Mouse (Mus musculus) intestine, embryonic 14.5 days (tissue): ENCODE data around the gene Ralbp1. TPM values are rescaled to one million over a fixed set of nuclear protein-coding genes. Genes with fewer than 3 reads are reported as not detected.

Experiments
- ATAC-seq: fragments of 200-750 bp; cut with Nextera tagmentation; replicated peaks from 2 replicates; pipeline ENCODE4 v1.8.0; 2017; ENCODE audit warnings: low read depth, moderate number of reproducible peaks, moderate TSS enrichment, moderate library complexity; ENCODE audit not compliant: low FRiP score, low TSS enrichment
- DNase-seq: peaks from one replicate; pipeline ENCODE4 v3.0.0-alpha.2; 2018; ENCODE audit warnings: low spot score
- H3K27ac ChIP-seq: fragments of 300-500 bp; sonication (generic); 2 replicates; pipeline ENCODE4 v1.5.1; 2014; ENCODE audit warnings: low read depth, mild to moderate bottlenecking, control low read depth
- H3K27me3 ChIP-seq: fragments of 300-500 bp; sonication (generic); replicated peaks from 2 replicates; pipeline ENCODE4 v1.6.1; 2014; ENCODE audit warnings: low read length, control low read depth; ENCODE audit not compliant: control insufficient read depth, insufficient read depth
- H3K36me3 ChIP-seq: fragments of 300-500 bp; sonication (generic); 2 replicates; pipeline ENCODE4 v1.6.1; 2014; ENCODE audit warnings: low read length, control low read depth; ENCODE audit not compliant: control insufficient read depth, insufficient read depth
- H3K4me1 ChIP-seq: fragments of 300-500 bp; sonication (generic); replicated peaks from 2 replicates; pipeline ENCODE4 v1.6.1; 2014; ENCODE audit warnings: low read length, control low read depth, mixed read lengths; ENCODE audit not compliant: control insufficient read depth, insufficient read depth
- H3K4me2 ChIP-seq: fragments of 300-500 bp; sonication (generic); 2 replicates; pipeline ENCODE4 v1.6.1; 2014; ENCODE audit warnings: low read length
- H3K4me3 ChIP-seq: fragments of 300-500 bp; sonication (generic); 2 replicates; pipeline ENCODE4 v1.5.1; 2014; ENCODE audit warnings: low read depth, low read length, control low read depth, mixed read lengths
- H3K9ac ChIP-seq: fragments of 300-500 bp; sonication (generic); 2 replicates; pipeline ENCODE4 v1.6.1; 2014; ENCODE audit warnings: mild to moderate bottlenecking, low read length
- H3K9me3 ChIP-seq: fragments of 300-500 bp; sonication (generic); 2 replicates; pipeline ENCODE4 v1.6.1; 2016; ENCODE audit warnings: low read length, control low read depth; ENCODE audit not compliant: control insufficient read depth
- WGBS: fragments of 180-500 bp; shearing (Covaris S2); extraction: QIAGEN DNeasy Blood & Tissue Kit; methylation state at CpG from one replicate; pipeline ENCODE4 v1.1.7; 2014; 5-methylcytosine and 5-hydroxymethylcytosine counted together
- polyA plus RNA-seq: library from polyadenylated mRNA; unstranded; fragments of >200 nt; fragmentation: Nextera tagmentation; extraction: Ambion mirVana; gene quantifications from 2 replicates; pipeline ENCODE4 v1.2.1, GENCODE M21; 2014

The Ralbp1 gene
- polyA plus RNA-seq, 1 experiment from 2014 or later, result 67.7 TPM

GRCm38 (mm10) chr17:65854006-65854405 is 31.6 kb downstream of the Ralbp1 start:
- H3K36me3 ChIP-seq, result peaks cover 85% of the 10 kb centered on the region

GRCm38 (mm10) chr17:65853326-65853725 is 32.3 kb downstream of the Ralbp1 start:
- Histone ChIP-seq H3K4me2 (no peak overlapping the region), H3K27ac (no peak overlapping the region), H3K4me3 (no peak overlapping the region), H3K36me3 (peaks cover 87% of the 10 kb centered on the region), H3K9ac (no peak overlapping the region), H3K4me1 (no peaks in the 10 kb centered on the region), H3K27me3 (no peaks in the 10 kb centered on the region), H3K9me3 (no peaks in the 10 kb centered on the region)
- 81% methylated on average over 6 of the region's 6 CpGs for WGBS
- DNase-seq (no peak), ATAC-seq (no peak)

More at GRCm38 (mm10) chr17:65854006-65854405, 31.6 kb downstream of the Ralbp1 start:
- WGBS, result 89% methylated on average over 4 of the region's 4 CpGs
- H3K4me2 ChIP-seq, result no peak overlapping the region
- DNase-seq, result no peak
- no peak for ATAC-seq
- H3K27me3 ChIP-seq, result no peaks in the 10 kb centered on the region
- H3K27ac ChIP-seq, result no peak overlapping the region
- no peaks in the 10 kb centered on the region for H3K4me1 ChIP-seq
- H3K9me3 ChIP-seq, result no peaks in the 10 kb centered on the region
- no peak overlapping the region for H3K9ac ChIP-seq
- H3K4me3 ChIP-seq, result no peak overlapping the region

GRCm38 (mm10) chr17:65851749-65852148 is 33.8 kb downstream of the Ralbp1 start:
- no peak overlapping the region for H3K4me3 ChIP-seq
- H3K27me3 ChIP-seq, result no peaks in the 10 kb centered on the region
- H3K36me3 ChIP-seq, result peaks cover 71% of the 10 kb centered on the region
- no peak for DNase-seq
- no peaks in the 10 kb centered on the region for H3K4me1 ChIP-seq
- no peak overlapping the region for H3K27ac ChIP-seq
- 83% methylated on average over 6 of the region's 6 CpGs for WGBS
- H3K4me2 ChIP-seq, result no peak overlapping the region
- no peak for ATAC-seq
- H3K9me3 ChIP-seq, result no peaks in the 10 kb centered on the region
- no peak overlapping the region for H3K9ac ChIP-seq

GRCm38 (mm10) chr17:65850487-65850886 is 35.1 kb downstream of the Ralbp1 start:
- peaks cover 59% of the 10 kb centered on the region for H3K36me3 ChIP-seq
- H3K4me1 ChIP-seq, result no peaks in the 10 kb centered on the region
- ATAC-seq, result no peak
- H3K4me3 ChIP-seq, result no peak overlapping the region
- H3K27me3 ChIP-seq, result no peaks in the 10 kb centered on the region
- DNase-seq, result no peak
- H3K9ac ChIP-seq, result no peak overlapping the region
- H3K4me2 ChIP-seq, result no peak overlapping the region
- 92% methylated on average over 17 of the region's 17 CpGs for WGBS
- H3K27ac ChIP-seq, result no peak overlapping the region
- H3K9me3 ChIP-seq, result no peaks in the 10 kb centered on the region

GRCm38 (mm10) chr17:65847694-65848449 is 37.7 kb downstream of the Ralbp1 start:
- Histone ChIP-seq H3K4me1 (no peaks in the 10 kb centered on the region), H3K4me2 (no peak overlapping the region), H3K27me3 (no peaks in the 10 kb centered on the region), H3K9me3 (no peaks in the 10 kb centered on the region), H3K4me3 (no peak overlapping the region), H3K36me3 (peaks cover 49% of the 10 kb centered on the region), H3K9ac (no peak overlapping the region), H3K27ac (no peak overlapping the region)
- WGBS, result 79% methylated on average over 11 of the region's 11 CpGs
- ATAC-seq (no peak), DNase-seq (no peak)

GRCm38 (mm10) chr17:65845423-65845822 is 40.2 kb downstream of the Ralbp1 start:
- no peak for DNase-seq
- Histone ChIP-seq H3K4me2 (no peak overlapping the region), H3K4me1 (no peaks in the 10 kb centered on the region), H3K9ac (no peak overlapping the region), H3K27me3 (no peaks in the 10 kb centered on the region), H3K36me3 (peaks cover 52% of the 10 kb centered on the region), H3K4me3 (no peak overlapping the region), H3K27ac (no peak overlapping the region), H3K9me3 (no peaks in the 10 kb centered on the region)
- ATAC-seq, result no peak
- WGBS, result 88% methylated on average over 6 of the region's 6 CpGs

GRCm38 (mm10) chr17:65842669-65843381 is 42.8 kb downstream of the Ralbp1 start:
- no peak overlapping the region for H3K9ac ChIP-seq
- no peak overlapping the region for H3K4me2 ChIP-seq
- no peak overlapping the region for H3K27ac ChIP-seq
- H3K27me3 ChIP-seq, result no peaks in the 10 kb centered on the region
- no peak overlapping the region for H3K4me3 ChIP-seq
- no peaks in the 10 kb centered on the region for H3K9me3 ChIP-seq
- ATAC-seq (no peak), DNase-seq (no peak)
- peaks cover 58% of the 10 kb centered on the region for H3K36me3 ChIP-seq
- WGBS, result 86% methylated on average over 10 of the region's 10 CpGs
- H3K4me1 ChIP-seq, result no peaks in the 10 kb centered on the region

- WGBS, result 81% methylated on average over 7 of the region's 7 CpGs
- no peaks in the 10 kb centered on the region for H3K4me1 ChIP-seq
- H3K4me2 ChIP-seq, result no peak overlapping the region
- no peaks in the 10 kb centered on the region for H3K27me3 ChIP-seq
- no peak overlapping the region for H3K27ac ChIP-seq
- no peak for DNase-seq
- no peak for ATAC-seq
- no peaks in the 10 kb centered on the region for H3K9me3 ChIP-seq
- H3K4me3 ChIP-seq, result no peak overlapping the region
- peaks cover 88% of the 10 kb centered on the region for H3K36me3 ChIP-seq
- H3K9ac ChIP-seq, result no peak overlapping the region
These were observed 45.9 kb downstream of the Ralbp1 start for GRCm38 (mm10) chr17:65839541-65840256.
